In genomic region chr16:31639946-31640345, GRCm38 (mm10) we compare ENCODE assay signal across 19 mouse cellular contexts. TPM values are rescaled to one million over a fixed set of nuclear protein-coding genes. Genes with fewer than 3 reads are reported as not detected.
DNase-seq lines count a peak whose midpoint lies in the region; ATAC-seq and TF ChIP-seq lines count a peak whose summit lies in the region.
"Had no signal": no experiment of that assay in that cellular context is flagged by ENCODE, and none has a peak within 500 bp of the region (broad histone marks: within the 10 kb centered on the region; RNA-seq: fewer than 3 reads in every experiment).

No protein-coding gene starts in this region.

- TF ChIP-seq CTCF in lung, postnatal 0 days (IDR thresholded peaks at IDR 0.05) = no peak

- intact Hi-C loops in gastrocnemius, postnatal 14 days (cut with DNase I; ENCODE audit: low total_unique reads) = no loop called here

- no peak for ATAC-seq in lung, postnatal 0 days
- ATAC-seq in embryonic facial prominence, embryonic 14.5 days (ENCODE audit: low read depth) = no peak
- ATAC-seq: forebrain, embryonic 14.5 days had no signal

- H3K4me1 ChIP-seq in lung, postnatal 0 days (ENCODE audit: insufficient read depth, low read depth, low read length) = no peaks in the 10 kb centered on the region
- H3K4me1 ChIP-seq in embryonic facial prominence, embryonic 14.5 days (ENCODE audit: control insufficient read depth, insufficient read depth, low read length) = peaks cover 14% of the 10 kb centered on the region

- TF ChIP-seq EP300 in lung, postnatal 0 days (IDR thresholded peaks at IDR 0.05) = no peak

- H3K9me3 ChIP-seq in lung, postnatal 0 days (ENCODE audit: low read length) = no peaks in the 10 kb centered on the region
- no peaks in the 10 kb centered on the region for H3K9me3 ChIP-seq in embryonic facial prominence, embryonic 14.5 days (ENCODE audit: control insufficient read depth, low read length)
- H3K9me3 ChIP-seq: embryonic facial prominence, embryonic 12.5 days; heart, embryonic 10.5 days; hindbrain, embryonic 13.5 days; limb, embryonic 12.5 days; midbrain, embryonic 10.5 days had no signal

- H3K27ac ChIP-seq in lung, postnatal 0 days (ENCODE audit: low read length) = no peak overlapping the region
- no peak overlapping the region for H3K27ac ChIP-seq in embryonic facial prominence, embryonic 14.5 days (replicated peaks; ENCODE audit: low read depth, low read length)
- H3K27ac ChIP-seq: embryonic facial prominence, embryonic 12.5 days; heart, embryonic 10.5 days; hindbrain, embryonic 13.5 days; limb, embryonic 12.5 days; liver, embryonic 14.5 days; macrophage; midbrain, embryonic 10.5 days had no signal

- H3K36me3 ChIP-seq in lung, postnatal 0 days (ENCODE audit: insufficient read depth, low read length) = no peaks in the 10 kb centered on the region
- no peaks in the 10 kb centered on the region for H3K36me3 ChIP-seq in embryonic facial prominence, embryonic 14.5 days (ENCODE audit: control insufficient read depth, insufficient read depth, low read length)
- H3K36me3 ChIP-seq: embryonic facial prominence, embryonic 12.5 days; G1E; heart, embryonic 10.5 days; hindbrain, embryonic 13.5 days; limb, embryonic 12.5 days; midbrain, embryonic 10.5 days had no signal

- 49% methylated on average over 4 of the region's 4 CpGs for WGBS in lung, postnatal 0 days
- 53% methylated on average over 4 of the region's 4 CpGs for WGBS in embryonic facial prominence, embryonic 14.5 days

- H3K9ac ChIP-seq in lung, postnatal 0 days (replicated peaks; ENCODE audit: low read depth) = no peak overlapping the region
- no peak overlapping the region for H3K9ac ChIP-seq in embryonic facial prominence, embryonic 14.5 days (ENCODE audit: low read depth, low read length)
- H3K9ac ChIP-seq: embryonic facial prominence, embryonic 12.5 days; hindbrain, embryonic 13.5 days; limb, embryonic 12.5 days; liver, embryonic 14.5 days had no signal

- peak; percentile 16 for DNase-seq in gastrocnemius, postnatal 14 days
- no peak for DNase-seq in gastrocnemius, adult 8-10 months (ENCODE audit: low spot score in 2 of 2)
- DNase-seq in lung, postnatal 0 days (ENCODE audit: low spot score) = peak; percentile 29
- no peak for DNase-seq in lung, adult 18-20 months
- DNase-seq in embryonic facial prominence, embryonic 14.5 days (ENCODE audit: low spot score) = peak; percentile 82
- DNase-seq in kidney, postnatal 14 days = peak; percentile 70
- DNase-seq in testis, postnatal 14 days (ENCODE audit: low spot score) = no peak
- no peak for DNase-seq in layer of hippocampus, adult 11-12 months (ENCODE audit: low spot score)
- DNase-seq: cerebellum, adult 8-10 months; right cerebral cortex, postnatal 14 days had no signal

- no peaks in the 10 kb centered on the region for H3K27me3 ChIP-seq in lung, postnatal 0 days (replicated peaks; ENCODE audit: insufficient read depth, low read length)
- no peaks in the 10 kb centered on the region for H3K27me3 ChIP-seq in embryonic facial prominence, embryonic 14.5 days (replicated peaks; ENCODE audit: control insufficient read depth, insufficient read depth, low read length)
- H3K27me3 ChIP-seq: embryonic facial prominence, embryonic 12.5 days; hindbrain, embryonic 13.5 days; limb, embryonic 12.5 days had no signal

- no peak overlapping the region for H3K4me3 ChIP-seq in lung, postnatal 0 days (ENCODE audit: low read depth, low read length)
- no peak overlapping the region for H3K4me3 ChIP-seq in embryonic facial prominence, embryonic 14.5 days (ENCODE audit: low read depth, low read length)
- H3K4me3 ChIP-seq: embryonic facial prominence, embryonic 12.5 days; heart, embryonic 10.5 days; hindbrain, embryonic 13.5 days; limb, embryonic 12.5 days; midbrain, embryonic 10.5 days had no signal

- H3K4me2 ChIP-seq in lung, postnatal 0 days (replicated peaks; ENCODE audit: low read depth, low read length) = no peak overlapping the region
- no peak overlapping the region for H3K4me2 ChIP-seq in embryonic facial prominence, embryonic 14.5 days (ENCODE audit: low read depth, low read length)
- H3K4me2 ChIP-seq: embryonic facial prominence, embryonic 12.5 days; hindbrain, embryonic 13.5 days; limb, embryonic 12.5 days had no signal

RNA-seq across cellular contexts. Expression of gene Dlg1, which starts 23.3 kb away (rescaled TPM):
- 10 to 100 TPM; 26.4 to 30.9 TPM for total RNA-seq in gastrocnemius, postnatal 14 days (2021)
- 10 to 100 TPM; 60.2 to 66.9 (median 64.5) TPM for total RNA-seq in gastrocnemius, adult 8-10 months (2022)
- polyA plus RNA-seq in lung, postnatal 0 days (2015; fragmentation: Nextera tagmentation; extraction: Ambion mirVana) = 12.7 and 19.3 TPM in 2 replicates
- polyA plus RNA-seq in embryonic facial prominence, embryonic 14.5 days (2014; fragmentation: Nextera tagmentation; extraction: Ambion mirVana) = 32.6 and 33.9 TPM in 2 replicates

Comparison
In these comparisons a context has a peak if more than half of its experiments do, and no peak if none do; other contexts are left out.
1. DNase-seq: peak in gastrocnemius, postnatal 14 days (single experiment), lung, postnatal 0 days (single experiment), embryonic facial prominence, embryonic 14.5 days (single experiment) and kidney, postnatal 14 days (single experiment); none in gastrocnemius, adult 8-10 months (0 of 2), lung, adult 18-20 months (0 of 2), testis, postnatal 14 days (single experiment) and layer of hippocampus, adult 11-12 months (single experiment).